Mouse (Mus musculus): ENCODE measurements around the gene Etv6. TPM values are rescaled to one million over a fixed set of nuclear protein-coding genes. Genes with fewer than 3 reads are reported as not detected.

Gene Etv6
- total and polyA plus RNA-seq, 2 experiments from 2014 or later: 6.1 to 30.3 TPM

GRCm38 (mm10) chr6:134149606-134150005 is 114.1 kb downstream of the Etv6 start:
- H3K9ac ChIP-seq (replicated peaks; ENCODE audit: low read depth, low read length): no peak overlapping the region
- no peaks in the 10 kb centered on the region for H3K27me3 ChIP-seq (ENCODE audit: control insufficient read depth, insufficient read depth, low read length)
- no peaks in the 10 kb centered on the region for H3K9me3 ChIP-seq (replicated peaks; ENCODE audit: control insufficient read depth, low read length)
- TF ChIP-seq EP300 (IDR thresholded peaks at IDR 0.05; ENCODE audit: low read depth) (no peak), CTCF (IDR thresholded peaks at IDR 0.05; ENCODE audit: low read depth) (no peak)
- no peaks in the 10 kb centered on the region; the same call in 1 of the 2 replicates for H3K36me3 ChIP-seq (replicated peaks; ENCODE audit: control insufficient read depth, insufficient read depth, low read length)
- WGBS: 95% methylated on average over 7 of the region's 7 CpGs
- DNase-seq (ENCODE audit: low spot score) (no peak), ATAC-seq (ENCODE audit: insufficient read depth, low read depth) (no peak)
- no peak overlapping the region for H3K4me2 ChIP-seq (ENCODE audit: low read depth, low read length)
- no peak overlapping the region for H3K27ac ChIP-seq (ENCODE audit: low read depth)
- no peak overlapping the region for H3K4me3 ChIP-seq (ENCODE audit: low read depth, low read length)
- peaks cover 60% of the 10 kb centered on the region for H3K4me1 ChIP-seq (ENCODE audit: control insufficient read depth, insufficient read depth)

DNA sequence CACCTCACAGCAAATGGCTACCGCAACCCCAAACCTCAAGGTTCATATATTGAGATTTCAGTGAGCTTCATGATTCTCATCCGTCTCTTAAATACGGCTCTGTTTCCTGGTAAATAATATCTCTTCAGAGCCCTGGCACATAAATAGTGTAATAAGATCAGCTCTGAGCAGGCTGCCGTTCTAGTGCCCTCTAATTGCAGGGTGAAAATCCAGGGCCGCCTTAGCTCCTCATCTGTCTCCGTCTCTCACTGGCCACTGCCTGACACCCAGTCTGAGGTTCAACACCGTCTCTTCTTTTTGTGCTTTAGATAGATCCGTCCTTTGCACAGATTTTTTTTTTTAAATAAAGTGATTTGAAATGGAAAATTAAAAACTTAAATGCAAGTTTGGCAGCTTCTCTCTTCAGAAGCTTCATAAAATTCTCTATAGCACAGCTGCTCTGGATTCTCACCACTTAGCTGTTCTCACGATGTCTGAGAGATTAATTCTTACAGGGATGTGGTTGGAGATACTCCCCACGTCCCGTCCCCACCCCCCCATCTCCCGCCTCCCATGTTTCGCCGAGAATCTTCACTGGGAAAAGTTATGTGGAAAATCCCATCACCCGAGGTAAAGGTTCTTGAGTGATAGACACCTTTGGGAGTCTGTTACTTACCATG is 115.7 kb downstream of the Etv6 start:
- H3K27me3 ChIP-seq (ENCODE audit: control insufficient read depth, insufficient read depth, low read length): no peaks in the 10 kb centered on the region
- H3K4me3 ChIP-seq (ENCODE audit: low read depth, low read length): no peak overlapping the region
- no peak for DNase-seq (ENCODE audit: low spot score)
- 52% methylated on average over 15 of the region's 15 CpGs for WGBS
- ATAC-seq (ENCODE audit: insufficient read depth, low read depth): no peak
- TF ChIP-seq EP300 (IDR thresholded peaks at IDR 0.05; ENCODE audit: low read depth): no peak
- TF ChIP-seq CTCF (IDR thresholded peaks at IDR 0.05; ENCODE audit: low read depth): no peak
- peak overlapping the region; percentile 43 for H3K4me2 ChIP-seq (ENCODE audit: low read depth, low read length)
- 0 out of 2 replicates have a peak overlapping the region, but pooled peaks have one; percentile 14 for H3K9ac ChIP-seq (replicated peaks; ENCODE audit: low read depth, low read length)
- H3K27ac ChIP-seq (ENCODE audit: low read depth): peak overlapping the region; percentile 68
- H3K36me3 ChIP-seq (replicated peaks; ENCODE audit: control insufficient read depth, insufficient read depth, low read length): peaks cover 2% of the 10 kb centered on the region; the same call in 1 of the 2 replicates
- H3K9me3 ChIP-seq (replicated peaks; ENCODE audit: control insufficient read depth, low read length): no peaks in the 10 kb centered on the region
- peaks cover 50% of the 10 kb centered on the region for H3K4me1 ChIP-seq (ENCODE audit: control insufficient read depth, insufficient read depth)

GRCm38 (mm10) chr6:134151853-134152505 is 116.5 kb downstream of the Etv6 start:
- peak; percentile 19; the same call in 1 of the 2 replicates for ATAC-seq (ENCODE audit: insufficient read depth, low read depth)
- H3K4me1 ChIP-seq (ENCODE audit: control insufficient read depth, insufficient read depth): peaks cover 43% of the 10 kb centered on the region
- H3K27ac ChIP-seq (ENCODE audit: low read depth): peak overlapping the region; percentile 68

GRCm38 (mm10) chr6:134152539-134152938 is 117.0 kb downstream of the Etv6 start:
- Histone ChIP-seq H3K27me3 (ENCODE audit: control insufficient read depth, insufficient read depth, low read length) (no peaks in the 10 kb centered on the region), H3K4me1 (ENCODE audit: control insufficient read depth, insufficient read depth) (peaks cover 44% of the 10 kb centered on the region), H3K4me2 (ENCODE audit: low read depth, low read length) (0 out of 2 replicates have a peak overlapping the region, but pooled peaks have one; percentile 43), H3K4me3 (ENCODE audit: low read depth, low read length) (no peak overlapping the region), H3K36me3 (replicated peaks; ENCODE audit: control insufficient read depth, insufficient read depth, low read length) (peaks cover 9% of the 10 kb centered on the region), H3K9me3 (replicated peaks; ENCODE audit: control insufficient read depth, low read length) (no peaks in the 10 kb centered on the region), H3K9ac (replicated peaks; ENCODE audit: low read depth, low read length) (no peak overlapping the region), H3K27ac (ENCODE audit: low read depth) (peak overlapping the region; percentile 68)
- WGBS: 44% methylated on average over 6 of the region's 6 CpGs
- TF ChIP-seq CTCF (IDR thresholded peaks at IDR 0.05; ENCODE audit: low read depth) (no peak), EP300 (IDR thresholded peaks at IDR 0.05; ENCODE audit: low read depth) (no peak)
- ATAC-seq (ENCODE audit: insufficient read depth, low read depth) (no peak), DNase-seq (ENCODE audit: low spot score) (no peak)

More at GRCm38 (mm10) chr6:134151853-134152505, 116.5 kb downstream of the Etv6 start:
- H3K9me3 ChIP-seq (replicated peaks; ENCODE audit: control insufficient read depth, low read length): no peaks in the 10 kb centered on the region
- WGBS: 42% methylated on average over 9 of the region's 9 CpGs
- H3K27me3 ChIP-seq (ENCODE audit: control insufficient read depth, insufficient read depth, low read length): no peaks in the 10 kb centered on the region
- H3K36me3 ChIP-seq (replicated peaks; ENCODE audit: control insufficient read depth, insufficient read depth, low read length): peaks cover 7% of the 10 kb centered on the region
- no peak overlapping the region for H3K4me3 ChIP-seq (ENCODE audit: low read depth, low read length)
- H3K9ac ChIP-seq (replicated peaks; ENCODE audit: low read depth, low read length): no peak overlapping the region
- no peak for DNase-seq (ENCODE audit: low spot score)
- H3K4me2 ChIP-seq (ENCODE audit: low read depth, low read length): peak overlapping the region; percentile 43
- TF ChIP-seq CTCF (IDR thresholded peaks at IDR 0.05; ENCODE audit: low read depth) (no peak), EP300 (IDR thresholded peaks at IDR 0.05; ENCODE audit: low read depth) (no peak)

- H3K9me3 ChIP-seq (replicated peaks; ENCODE audit: control insufficient read depth, low read length): no peaks in the 10 kb centered on the region
- peaks cover 9% of the 10 kb centered on the region for H3K36me3 ChIP-seq (replicated peaks; ENCODE audit: control insufficient read depth, insufficient read depth, low read length)
- no peak overlapping the region for H3K9ac ChIP-seq (replicated peaks; ENCODE audit: low read depth, low read length)
- H3K4me2 ChIP-seq (ENCODE audit: low read depth, low read length): no peak overlapping the region
- H3K27ac ChIP-seq (ENCODE audit: low read depth): no peak overlapping the region
- no peaks in the 10 kb centered on the region for H3K27me3 ChIP-seq (ENCODE audit: control insufficient read depth, insufficient read depth, low read length)
- ATAC-seq (ENCODE audit: insufficient read depth, low read depth): no peak
- H3K4me1 ChIP-seq (ENCODE audit: control insufficient read depth, insufficient read depth): peaks cover 36% of the 10 kb centered on the region
- TF ChIP-seq EP300 (IDR thresholded peaks at IDR 0.05; ENCODE audit: low read depth) (no peak), CTCF (IDR thresholded peaks at IDR 0.05; ENCODE audit: low read depth) (no peak)
- WGBS: 85% methylated on average over 8 of the region's 8 CpGs
- no peak for DNase-seq (ENCODE audit: low spot score)
- H3K4me3 ChIP-seq (ENCODE audit: low read depth, low read length): no peak overlapping the region
These were observed 119.2 kb downstream of the Etv6 start for GRCm38 (mm10) chr6:134154746-134155145.

Data from heart, postnatal 0 days (tissue).